Mouse (Mus musculus): ENCODE measurements around the gene Myg1. TPM values are rescaled to one million over a fixed set of nuclear protein-coding genes. Genes with fewer than 3 reads are reported as not detected.
"Not testable (repeated sequence)": the region's sequence is repeated elsewhere in the genome, so short reads cannot be mapped to it uniquely, and the experiment has no call there.

The Myg1 gene
- polyA plus RNA-seq, 1 experiment, result not detected

- no peak for TF ChIP-seq CTCF (IDR thresholded peaks at IDR 0.05; ENCODE audit: insufficient read depth, low read depth, low read length)
- WGBS, result 89% methylated on average over 10 of the region's 10 CpGs
- peaks cover 2% of the 10 kb centered on the region; the same call in 1 of the 2 replicates for H3K4me1 ChIP-seq (ENCODE audit: control insufficient read depth, insufficient read depth, low read length)
- H3K4me3 ChIP-seq (ENCODE audit: insufficient read depth, low read depth, low read length), result no peak overlapping the region
- H3K27ac ChIP-seq (ENCODE audit: insufficient read depth, low read depth, low read length), result no peak overlapping the region
Measured at GRCm38 (mm10) chr15:102310074-102310845, 21.2 kb upstream of the Myg1 start.

- Histone ChIP-seq H3K27ac (ENCODE audit: insufficient read depth, low read depth, low read length) (no peak overlapping the region), H3K4me1 (ENCODE audit: control insufficient read depth, insufficient read depth, low read length) (peaks cover 5% of the 10 kb centered on the region; the same call in 1 of the 2 replicates), H3K4me3 (ENCODE audit: insufficient read depth, low read depth, low read length) (no peak overlapping the region)
- TF ChIP-seq CTCF (IDR thresholded peaks at IDR 0.05; ENCODE audit: insufficient read depth, low read depth, low read length) (no peak), POLR2A (IDR thresholded peaks at IDR 0.05; ENCODE audit: insufficient read depth, low read depth, low read length) (no peak)
Measured at GRCm38 (mm10) chr15:102311489-102311888, 20.0 kb upstream of the Myg1 start.

- Histone ChIP-seq H3K4me1 (ENCODE audit: control insufficient read depth, insufficient read depth, low read length) (peaks cover 5% of the 10 kb centered on the region; the same call in 1 of the 2 replicates), H3K4me3 (ENCODE audit: insufficient read depth, low read depth, low read length) (no peak overlapping the region), H3K27ac (ENCODE audit: insufficient read depth, low read depth, low read length) (no peak overlapping the region)
- TF ChIP-seq POLR2A (IDR thresholded peaks at IDR 0.05; ENCODE audit: insufficient read depth, low read depth, low read length) (no peak), CTCF (IDR thresholded peaks at IDR 0.05; ENCODE audit: insufficient read depth, low read depth, low read length) (no peak)
- 57% methylated on average over 8 of the region's 8 CpGs for WGBS
Measured at GRCm38 (mm10) chr15:102315292-102315691, 16.2 kb upstream of the Myg1 start.

GRCm38 (mm10) chr15:102316263-102316662 is 15.2 kb upstream of the Myg1 start:
- H3K27ac ChIP-seq (ENCODE audit: insufficient read depth, low read depth, low read length), result no peak overlapping the region
- peaks cover 5% of the 10 kb centered on the region; the same call in 1 of the 2 replicates for H3K4me1 ChIP-seq (ENCODE audit: control insufficient read depth, insufficient read depth, low read length)
- TF ChIP-seq CTCF (IDR thresholded peaks at IDR 0.05; ENCODE audit: insufficient read depth, low read depth, low read length) (no peak; the same call in 1 of the 2 replicates), POLR2A (IDR thresholded peaks at IDR 0.05; ENCODE audit: insufficient read depth, low read depth, low read length) (no peak)
- 90% methylated on average over 6 of the region's 6 CpGs for WGBS
- H3K4me3 ChIP-seq (ENCODE audit: insufficient read depth, low read depth, low read length), result no peak overlapping the region

GRCm38 (mm10) chr15:102324654-102325473 is 6.6 kb upstream of the Myg1 start:
- TF ChIP-seq POLR2A (IDR thresholded peaks at IDR 0.05; ENCODE audit: insufficient read depth, low read depth, low read length) (no peak), CTCF (IDR thresholded peaks at IDR 0.05; ENCODE audit: insufficient read depth, low read depth, low read length) (no peak)
- H3K4me1 ChIP-seq (ENCODE audit: control insufficient read depth, insufficient read depth, low read length), result peaks cover 4% of the 10 kb centered on the region
- no peak overlapping the region for H3K4me3 ChIP-seq (ENCODE audit: insufficient read depth, low read depth, low read length)
- WGBS, result 71% methylated on average over 12 of the region's 12 CpGs
- no peak overlapping the region for H3K27ac ChIP-seq (ENCODE audit: insufficient read depth, low read depth, low read length)

- H3K4me3 ChIP-seq (ENCODE audit: insufficient read depth, low read depth, low read length), result peak within 1 kb of the TSS; percentile 86
- TF ChIP-seq CTCF (IDR thresholded peaks at IDR 0.05; ENCODE audit: insufficient read depth, low read depth, low read length), result no peak
- TF ChIP-seq POLR2A (IDR thresholded peaks at IDR 0.05; ENCODE audit: insufficient read depth, low read depth, low read length), result no peak
- under 1% methylated on average over 40 of the region's 40 CpGs for WGBS
- peak within 1 kb of the TSS; percentile 63 for H3K27ac ChIP-seq (ENCODE audit: insufficient read depth, low read depth, low read length)
- H3K4me1 ChIP-seq (ENCODE audit: control insufficient read depth, insufficient read depth, low read length), result peaks cover 5% of the 10 kb centered on the region
Measured at GRCm38 (mm10) chr15:102326022-102326576, 5.4 kb upstream of the Myg1 start, which contains the start of gene Pfdn5. Gene Pfdn5, plus strand, starts transcription at chr15:102326116.

GRCm38 (mm10) chr15:102326892-102327291 is 4.6 kb upstream of the Myg1 start:
- peaks cover 8% of the 10 kb centered on the region for H3K4me1 ChIP-seq (ENCODE audit: control insufficient read depth, insufficient read depth, low read length)
- 54% methylated on average over 8 of the region's 8 CpGs for WGBS
- peak overlapping the region; percentile 86 for H3K4me3 ChIP-seq (ENCODE audit: insufficient read depth, low read depth, low read length)

GRCm38 (mm10) chr15:102335254-102335653 is 3.7 kb downstream of the Myg1 start:
- Histone ChIP-seq H3K4me3 (ENCODE audit: insufficient read depth, low read depth, low read length) (no peak overlapping the region), H3K27ac (ENCODE audit: insufficient read depth, low read depth, low read length) (no peak overlapping the region), H3K4me1 (ENCODE audit: control insufficient read depth, insufficient read depth, low read length) (peaks cover 9% of the 10 kb centered on the region)
- TF ChIP-seq CTCF (IDR thresholded peaks at IDR 0.05; ENCODE audit: insufficient read depth, low read depth, low read length) (no peak), POLR2A (IDR thresholded peaks at IDR 0.05; ENCODE audit: insufficient read depth, low read depth, low read length) (no peak)
- 89% methylated on average over 8 of the region's 8 CpGs for WGBS

More at GRCm38 (mm10) chr15:102326892-102327291, 4.6 kb upstream of the Myg1 start:
- H3K27ac ChIP-seq (ENCODE audit: insufficient read depth, low read depth, low read length), result no peak overlapping the region
- TF ChIP-seq POLR2A (IDR thresholded peaks at IDR 0.05; ENCODE audit: insufficient read depth, low read depth, low read length) (no peak), CTCF (IDR thresholded peaks at IDR 0.05; ENCODE audit: insufficient read depth, low read depth, low read length) (no peak)

GRCm38 (mm10) chr15:102335925-102336324 is 4.4 kb downstream of the Myg1 start:
- H3K4me1 ChIP-seq (ENCODE audit: control insufficient read depth, insufficient read depth, low read length); H3K27ac ChIP-seq (ENCODE audit: insufficient read depth, low read depth, low read length): not testable (repeated sequence)
- WGBS, result 92% methylated on average over 5 of the region's 5 CpGs

More at GRCm38 (mm10) chr15:102335925-102336324, 4.4 kb downstream of the Myg1 start:
- not testable (repeated sequence) for H3K4me3 ChIP-seq (ENCODE audit: insufficient read depth, low read depth, low read length)
